Mouse (Mus musculus) ES-E14 (cell line): Measurements from ENCODE around the gene Ppp5c. TPM values are rescaled to one million over a fixed set of nuclear protein-coding genes. Genes with fewer than 3 reads are reported as not detected.
A peak's percentile ranks its signal among the peaks of the same experiment; 100 is the strongest.

Experiments
- DNase-seq: peaks from one replicate; pipeline ENCODE4 v3.0.0-alpha.2; 2013; ENCODE audit warnings: low read depth, low spot score
- H3K27ac ChIP-seq: 2 replicates; pipeline ENCODE4 v1.5.1; 2012; ENCODE audit warnings: low read depth, mild to moderate bottlenecking, low read length, moderate library complexity, mixed read lengths; ENCODE audit not compliant: poor library complexity, insufficient read depth, severe bottlenecking
- H3K36me3 ChIP-seq: 2 replicates; pipeline ENCODE4 v1.6.1; 2012; ENCODE audit warnings: mild to moderate bottlenecking, low read length, moderate library complexity, mixed read lengths; ENCODE audit not compliant: control insufficient read depth, poor library complexity, insufficient read depth, severe bottlenecking
- H3K4me1 ChIP-seq, 2 experiments: fragments of 150-350 bp in 1 of 2; sonication (generic) in 1 of 2; 2 replicates each; pipeline ENCODE4 v1.6.1; 2012; ENCODE audit warnings: low read length in 2 of 2, mild to moderate bottlenecking in 1 of 2, mixed read lengths in 1 of 2; ENCODE audit not compliant: control insufficient read depth in 2 of 2, insufficient read depth in 2 of 2, poor library complexity in 1 of 2
- H3K4me3 ChIP-seq, 2 experiments: fragments of 150-350 bp in 1 of 2; sonication (generic) in 1 of 2; 2 replicates each; pipeline ENCODE4 v1.5.1; 2012; ENCODE audit warnings: low read length in 2 of 2, low read depth in 1 of 2, mild to moderate bottlenecking in 1 of 2, mixed read lengths in 1 of 2; ENCODE audit not compliant: insufficient read depth in 1 of 2, poor library complexity in 1 of 2, severe bottlenecking in 1 of 2
- H3K9ac ChIP-seq: 2 replicates; pipeline ENCODE4 v1.6.1; 2012; ENCODE audit warnings: low read depth, mild to moderate bottlenecking, low read length, mixed read lengths; ENCODE audit not compliant: poor library complexity, insufficient read depth, severe bottlenecking
- H3K9me3 ChIP-seq: fragments of 150-350 bp; sonication (generic); 2 replicates; pipeline ENCODE4 v1.6.1; 2012; ENCODE audit warnings: low read depth, mild to moderate bottlenecking, low read length; ENCODE audit not compliant: control insufficient read depth, insufficient read depth
- CHD2 ChIP-seq: IDR thresholded peaks from 2 replicates; pipeline ENCODE4 v1.6.1; 2014; ENCODE audit warnings: mild to moderate bottlenecking, low read depth, low read length, inconsistent platforms
- HCFC1 ChIP-seq: IDR thresholded peaks from 2 replicates; pipeline ENCODE4 v1.6.1; 2012; ENCODE audit warnings: low read length, inconsistent platforms, borderline replicate concordance; ENCODE audit not compliant: insufficient read depth
- MAFK ChIP-seq: IDR thresholded peaks from 2 replicates; pipeline ENCODE4 v1.6.1; 2014; ENCODE audit warnings: mild to moderate bottlenecking, low read depth, low read length, inconsistent platforms; ENCODE audit not compliant: insufficient read depth
- ZC3H11A ChIP-seq: IDR thresholded peaks from 2 replicates; pipeline ENCODE4 v1.6.1; 2012; ENCODE audit warnings: low read depth, mild to moderate bottlenecking, inconsistent platforms, low read length, borderline replicate concordance
- ZNF384 ChIP-seq: IDR thresholded peaks from 2 replicates; pipeline ENCODE4 v1.6.1; 2012; ENCODE audit warnings: low read depth, low read length, inconsistent platforms
- in situ Hi-C, 2 experiments: fragments of 600-800 bp; cut with MboI; formaldehyde crosslinking; loops; one replicate each; pipeline ENCODE4 v1.15.1; 2025; ENCODE audit warnings: low sequenced_read_pairs in 2 of 2, inconsistent platforms in 1 of 2; ENCODE audit not compliant: unreplicated experiment in 2 of 2
- total RNA-seq: library from RNA; depleted of rRNA; stranded (reverse); fragments of 300-350 nt; gene quantifications from 2 replicates; pipeline ENCODE4 v1.2.3, GENCODE M21; 2012

The Ppp5c gene
- total RNA-seq, 1 experiment: 112 TPM

GRCm38 (mm10) chr7:17058071-17058689 is 30.5 kb upstream of the Ppp5c start:
- no peak for DNase-seq
- TF ChIP-seq ZC3H11A: no peak
- in situ Hi-C loops: no loop called here
- peak overlapping the region; percentile 43 for H3K27ac ChIP-seq
- H3K4me1 ChIP-seq: peaks cover 3 to 9% of the 10 kb centered on the region in 2 experiments; a peak in 3 of 4 replicates
- H3K9ac ChIP-seq: peak overlapping the region; percentile 26; the same call in 1 of the 2 replicates
- no peaks in the 10 kb centered on the region for H3K36me3 ChIP-seq
- H3K4me3 ChIP-seq: peak overlapping the region; percentile 1 to 30; a peak in 2 of 4 replicates
- H3K9me3 ChIP-seq: no peaks in the 10 kb centered on the region

- in situ Hi-C loops: no loop called here
- Histone ChIP-seq H3K4me3 (peak overlapping the region; percentile 67 to 82), H3K4me1 (peaks cover 3 to 5% of the 10 kb centered on the region in 2 experiments; a peak in 3 of 4 replicates), H3K9me3 (no peaks in the 10 kb centered on the region), H3K9ac (peak overlapping the region; percentile 85), H3K36me3 (no peaks in the 10 kb centered on the region), H3K27ac (peak overlapping the region; percentile 73)
- DNase-seq: no peak
- TF ChIP-seq MAFK (peak; percentile 42; the same call in 1 of the 2 replicates), ZC3H11A (no peak)
These were observed 29.1 kb upstream of the Ppp5c start for GRCm38 (mm10) chr7:17056601-17057523.

GRCm38 (mm10) chr7:17056081-17056581 is 28.4 kb upstream of the Ppp5c start:
- no peak for TF ChIP-seq ZNF384
- TF ChIP-seq MAFK: no peak
- no peak for TF ChIP-seq CHD2
- TF ChIP-seq ZC3H11A: no peak
- TF ChIP-seq HCFC1: no peak
- DNase-seq: peak; percentile 94
- Histone ChIP-seq H3K36me3 (no peaks in the 10 kb centered on the region), H3K4me3 (peak overlapping the region; percentile 67 to 82), H3K4me1 (peaks cover 3 to 5% of the 10 kb centered on the region in 2 experiments; a peak in 3 of 4 replicates), H3K27ac (peak overlapping the region; percentile 73), H3K9ac (peak overlapping the region; percentile 85), H3K9me3 (no peaks in the 10 kb centered on the region)
- in situ Hi-C loops: no loop called here

- in situ Hi-C loops: no loop called here
- no peak overlapping the region for H3K9ac ChIP-seq
- H3K4me1 ChIP-seq: peaks cover 3 to 7% of the 10 kb centered on the region in 2 experiments; a peak in 3 of 4 replicates
These were observed 27.7 kb upstream of the Ppp5c start for GRCm38 (mm10) chr7:17055287-17055946.

More at GRCm38 (mm10) chr7:17055287-17055946, 27.7 kb upstream of the Ppp5c start:
- Histone ChIP-seq H3K27ac (no peak overlapping the region), H3K9me3 (no peaks in the 10 kb centered on the region), H3K4me3 (no peak overlapping the region), H3K36me3 (no peaks in the 10 kb centered on the region)
- TF ChIP-seq CHD2 (no peak), MAFK (no peak), HCFC1 (no peak), ZNF384 (no peak)
- DNase-seq: no peak
